Mouse (Mus musculus): Measurements from ENCODE around the gene Tns3.

Tns3 gene

GRCm38 (mm10) chr11:8664393-8664743 lies at the start of gene Tns3:
Gene Tns3, minus strand, starts transcription at chr11:8664535.
- in situ Hi-C loops (cut with MboI; ENCODE audit: low pct_unique_long_range_greater_than_20kb in 1 of 2, low sequenced_read_pairs in 2 of 2, unreplicated experiment in 1 of 2), result no loop called here

- in situ Hi-C loops (cut with MboI; ENCODE audit: low pct_unique_long_range_greater_than_20kb in 1 of 2, low sequenced_read_pairs in 2 of 2, unreplicated experiment in 1 of 2), result no loop called here
Observed at GRCm38 (mm10) chr11:8706246-8707041, 42.1 kb upstream of the Tns3 start.

GRCm38 (mm10) chr11:8705156-8705555 lies 40.8 kb upstream of the Tns3 start:
- in situ Hi-C loops (cut with MboI; ENCODE audit: low pct_unique_long_range_greater_than_20kb in 1 of 2, low sequenced_read_pairs in 2 of 2, unreplicated experiment in 1 of 2), result no loop called here

- in situ Hi-C loops (cut with MboI; ENCODE audit: low pct_unique_long_range_greater_than_20kb in 1 of 2, low sequenced_read_pairs in 2 of 2, unreplicated experiment in 1 of 2), result no loop called here
Observed at GRCm38 (mm10) chr11:8703876-8704275, 39.5 kb upstream of the Tns3 start.

- in situ Hi-C loops (cut with MboI; ENCODE audit: low pct_unique_long_range_greater_than_20kb in 1 of 2, low sequenced_read_pairs in 2 of 2, unreplicated experiment in 1 of 2), result no loop called here
Observed at GRCm38 (mm10) chr11:8702532-8702886, 38.2 kb upstream of the Tns3 start.

GRCm38 (mm10) chr11:8701845-8702531 lies 37.7 kb upstream of the Tns3 start:
- in situ Hi-C loops (cut with MboI; ENCODE audit: low pct_unique_long_range_greater_than_20kb in 1 of 2, low sequenced_read_pairs in 2 of 2, unreplicated experiment in 1 of 2), result no loop called here

- in situ Hi-C loops (cut with MboI; ENCODE audit: low pct_unique_long_range_greater_than_20kb in 1 of 2, low sequenced_read_pairs in 2 of 2, unreplicated experiment in 1 of 2), result no loop called here
Observed at GRCm38 (mm10) chr11:8701400-8701799, 37.1 kb upstream of the Tns3 start.

GRCm38 (mm10) chr11:8700641-8701221 lies 36.4 kb upstream of the Tns3 start:
- in situ Hi-C loops (cut with MboI; ENCODE audit: low pct_unique_long_range_greater_than_20kb in 1 of 2, low sequenced_read_pairs in 2 of 2, unreplicated experiment in 1 of 2), result no loop called here

- in situ Hi-C loops (cut with MboI; ENCODE audit: low pct_unique_long_range_greater_than_20kb in 1 of 2, low sequenced_read_pairs in 2 of 2, unreplicated experiment in 1 of 2), result no loop called here
Observed at GRCm38 (mm10) chr11:8699777-8700176, 35.4 kb upstream of the Tns3 start.

GRCm38 (mm10) chr11:8697670-8698069 lies 33.3 kb upstream of the Tns3 start:
- in situ Hi-C loops (cut with MboI; ENCODE audit: low pct_unique_long_range_greater_than_20kb in 1 of 2, low sequenced_read_pairs in 2 of 2, unreplicated experiment in 1 of 2), result no loop called here

- in situ Hi-C loops (cut with MboI; ENCODE audit: low pct_unique_long_range_greater_than_20kb in 1 of 2, low sequenced_read_pairs in 2 of 2, unreplicated experiment in 1 of 2), result no loop called here
Observed at GRCm38 (mm10) chr11:8694096-8694495, 29.8 kb upstream of the Tns3 start.

- in situ Hi-C loops (cut with MboI; ENCODE audit: low pct_unique_long_range_greater_than_20kb in 1 of 2, low sequenced_read_pairs in 2 of 2, unreplicated experiment in 1 of 2), result no loop called here
Observed at GRCm38 (mm10) chr11:8692536-8693471, 28.5 kb upstream of the Tns3 start.

- in situ Hi-C loops (cut with MboI; ENCODE audit: low pct_unique_long_range_greater_than_20kb in 1 of 2, low sequenced_read_pairs in 2 of 2, unreplicated experiment in 1 of 2), result no loop called here
Observed at GRCm38 (mm10) chr11:8692162-8692535, 27.8 kb upstream of the Tns3 start.

- in situ Hi-C loops (cut with MboI; ENCODE audit: low pct_unique_long_range_greater_than_20kb in 1 of 2, low sequenced_read_pairs in 2 of 2, unreplicated experiment in 1 of 2), result no loop called here
Observed at GRCm38 (mm10) chr11:8691605-8692004, 27.3 kb upstream of the Tns3 start.

GRCm38 (mm10) chr11:8690633-8691032 lies 26.3 kb upstream of the Tns3 start:
- in situ Hi-C loops (cut with MboI; ENCODE audit: low pct_unique_long_range_greater_than_20kb in 1 of 2, low sequenced_read_pairs in 2 of 2, unreplicated experiment in 1 of 2), result no loop called here

- in situ Hi-C loops (cut with MboI; ENCODE audit: low pct_unique_long_range_greater_than_20kb in 1 of 2, low sequenced_read_pairs in 2 of 2, unreplicated experiment in 1 of 2), result no loop called here
Observed at GRCm38 (mm10) chr11:8689515-8689914, 25.2 kb upstream of the Tns3 start.

GRCm38 (mm10) chr11:8688907-8689306 lies 24.6 kb upstream of the Tns3 start:
- in situ Hi-C loops (cut with MboI; ENCODE audit: low pct_unique_long_range_greater_than_20kb in 1 of 2, low sequenced_read_pairs in 2 of 2, unreplicated experiment in 1 of 2), result no loop called here

- in situ Hi-C loops (cut with MboI; ENCODE audit: low pct_unique_long_range_greater_than_20kb in 1 of 2, low sequenced_read_pairs in 2 of 2, unreplicated experiment in 1 of 2), result no loop called here
Observed at GRCm38 (mm10) chr11:8686501-8686900, 22.2 kb upstream of the Tns3 start.

- in situ Hi-C loops (cut with MboI; ENCODE audit: low pct_unique_long_range_greater_than_20kb in 1 of 2, low sequenced_read_pairs in 2 of 2, unreplicated experiment in 1 of 2), result no loop called here
Observed at GRCm38 (mm10) chr11:8686061-8686460, 21.7 kb upstream of the Tns3 start.

All from mouse embryonic stem cell (cell line).